Mouse (Mus musculus) midbrain, embryonic 12.5 days (tissue): ENCODE measurements around the gene 1110002E22Rik. TPM values are rescaled to one million over a fixed set of nuclear protein-coding genes. Genes with fewer than 3 reads are reported as not detected.

Source experiments
- ATAC-seq: fragments of 200-750 bp; cut with Nextera tagmentation; 2 replicates; pipeline ENCODE4 v1.8.0; 2017; ENCODE audit warnings: low read depth, moderate TSS enrichment, moderate library complexity; ENCODE audit not compliant: low FRiP score
- H3K27ac ChIP-seq: fragments of 300-500 bp; sonication (generic); replicated peaks from 2 replicates; pipeline ENCODE4 v1.5.1; 2016; ENCODE audit warnings: mild to moderate bottlenecking
- H3K27me3 ChIP-seq: fragments of 300-500 bp; sonication (generic); 2 replicates; pipeline ENCODE4 v1.6.1; 2016; ENCODE audit warnings: mild to moderate bottlenecking
- H3K36me3 ChIP-seq: fragments of 300-500 bp; sonication (generic); 2 replicates; pipeline ENCODE4 v1.6.1; 2016
- H3K4me1 ChIP-seq: fragments of 300-500 bp; sonication (generic); 2 replicates; pipeline ENCODE4 v1.6.1; 2016
- H3K4me2 ChIP-seq: fragments of 300-500 bp; sonication (generic); replicated peaks from 2 replicates; pipeline ENCODE4 v1.6.1; 2016; ENCODE audit warnings: mild to moderate bottlenecking, moderate library complexity
- H3K4me3 ChIP-seq: fragments of 300-500 bp; sonication (generic); 2 replicates; pipeline ENCODE4 v1.5.1; 2016; ENCODE audit warnings: mild to moderate bottlenecking
- H3K9ac ChIP-seq: fragments of 300-500 bp; sonication (generic); replicated peaks from 2 replicates; pipeline ENCODE4 v1.6.1; 2016; ENCODE audit warnings: mild to moderate bottlenecking, moderate library complexity
- H3K9me3 ChIP-seq: fragments of 300-500 bp; sonication (generic); 2 replicates; pipeline ENCODE4 v1.6.1; 2016; ENCODE audit warnings: mild to moderate bottlenecking
- WGBS: fragments of 180-500 bp; shearing (Covaris S2); methylation state at CpG from one replicate; pipeline ENCODE4 v1.1.7; 2016; 5-methylcytosine and 5-hydroxymethylcytosine counted together
- polyA plus RNA-seq: library from polyadenylated mRNA; unstranded; fragments of >200 nt; fragmentation: Nextera tagmentation; extraction: Ambion mirVana; gene quantifications from 2 replicates; pipeline ENCODE4 v1.2.1, GENCODE M21; 2016

The 1110002E22Rik gene
- polyA plus RNA-seq, 1 experiment from 2014 or later, result 0.05 TPM

- H3K27me3 ChIP-seq, result no peaks in the 10 kb centered on the region
- H3K4me1 ChIP-seq, result no peaks in the 10 kb centered on the region
- no peak overlapping the region for H3K9ac ChIP-seq
- no peak overlapping the region for H3K27ac ChIP-seq
- no peak for ATAC-seq
- 86% methylated on average over 7 of the region's 7 CpGs for WGBS
- no peaks in the 10 kb centered on the region for H3K9me3 ChIP-seq
- no peaks in the 10 kb centered on the region for H3K36me3 ChIP-seq
- no peak overlapping the region for H3K4me2 ChIP-seq
- H3K4me3 ChIP-seq, result no peak overlapping the region
These were observed 21.5 kb upstream of the 1110002E22Rik start for GRCm38 (mm10) chr3:138043316-138043715.

- Histone ChIP-seq H3K9me3 (no peaks in the 10 kb centered on the region), H3K9ac (no peak overlapping the region), H3K4me2 (no peak overlapping the region), H3K27ac (no peak overlapping the region), H3K4me1 (0 out of 2 replicates have a peak, but pooled peaks cover 2% of the 10 kb centered on the region), H3K36me3 (no peaks in the 10 kb centered on the region), H3K4me3 (no peak overlapping the region), H3K27me3 (no peaks in the 10 kb centered on the region)
- no peak for ATAC-seq
- 86% methylated on average over 6 of the region's 6 CpGs for WGBS
These were observed 15.3 kb upstream of the 1110002E22Rik start for GRCm38 (mm10) chr3:138049555-138049954.

GRCm38 (mm10) chr3:138050772-138051171, 14.1 kb upstream of the 1110002E22Rik start:
- WGBS, result 91% methylated on average over 11 of the region's 11 CpGs
- ATAC-seq, result no peak

GRCm38 (mm10) chr3:138051431-138051830, 13.4 kb upstream of the 1110002E22Rik start:
- no peaks in the 10 kb centered on the region for H3K9me3 ChIP-seq
- no peak overlapping the region for H3K4me2 ChIP-seq
- no peak overlapping the region for H3K9ac ChIP-seq
- H3K27me3 ChIP-seq, result no peaks in the 10 kb centered on the region
- H3K36me3 ChIP-seq, result no peaks in the 10 kb centered on the region
- no peak overlapping the region for H3K27ac ChIP-seq
- 0 out of 2 replicates have a peak, but pooled peaks cover 2% of the 10 kb centered on the region for H3K4me1 ChIP-seq
- H3K4me3 ChIP-seq, result no peak overlapping the region
- no peak for ATAC-seq
- WGBS, result 79% methylated on average over 3 of the region's 3 CpGs

More at GRCm38 (mm10) chr3:138050772-138051171, 14.1 kb upstream of the 1110002E22Rik start:
- Histone ChIP-seq H3K36me3 (no peaks in the 10 kb centered on the region), H3K27me3 (no peaks in the 10 kb centered on the region), H3K4me3 (no peak overlapping the region), H3K9ac (no peak overlapping the region), H3K4me1 (0 out of 2 replicates have a peak, but pooled peaks cover 2% of the 10 kb centered on the region), H3K9me3 (no peaks in the 10 kb centered on the region), H3K27ac (no peak overlapping the region), H3K4me2 (no peak overlapping the region)

- WGBS, result 56% methylated on average over 4 of the region's 4 CpGs
- no peak overlapping the region for H3K9ac ChIP-seq
- no peak for ATAC-seq
- 0 out of 2 replicates have a peak, but pooled peaks cover 2% of the 10 kb centered on the region for H3K4me1 ChIP-seq
- H3K27me3 ChIP-seq, result no peaks in the 10 kb centered on the region
- H3K27ac ChIP-seq, result no peak overlapping the region
- no peak overlapping the region for H3K4me2 ChIP-seq
- no peaks in the 10 kb centered on the region for H3K36me3 ChIP-seq
- no peak overlapping the region for H3K4me3 ChIP-seq
- no peaks in the 10 kb centered on the region for H3K9me3 ChIP-seq
These were observed 10.9 kb upstream of the 1110002E22Rik start for GRCm38 (mm10) chr3:138053969-138054368.

GRCm38 (mm10) chr3:138056976-138057375, 7.9 kb upstream of the 1110002E22Rik start:
- H3K4me2 ChIP-seq, result no peak overlapping the region
- ATAC-seq, result no peak
- no peaks in the 10 kb centered on the region for H3K36me3 ChIP-seq
- no peak overlapping the region for H3K9ac ChIP-seq
- no peaks in the 10 kb centered on the region for H3K9me3 ChIP-seq
- no peak overlapping the region for H3K4me3 ChIP-seq
- no peak overlapping the region for H3K27ac ChIP-seq
- 0 out of 2 replicates have a peak, but pooled peaks cover 2% of the 10 kb centered on the region for H3K4me1 ChIP-seq
- H3K27me3 ChIP-seq, result no peaks in the 10 kb centered on the region
- 59% methylated on average over 7 of the region's 7 CpGs for WGBS

GRCm38 (mm10) chr3:138058226-138058625, 6.6 kb upstream of the 1110002E22Rik start:
- Histone ChIP-seq H3K9me3 (no peaks in the 10 kb centered on the region), H3K4me2 (no peak overlapping the region), H3K36me3 (no peaks in the 10 kb centered on the region), H3K4me1 (0 out of 2 replicates have a peak, but pooled peaks cover 2% of the 10 kb centered on the region), H3K27ac (no peak overlapping the region), H3K27me3 (no peaks in the 10 kb centered on the region), H3K4me3 (no peak overlapping the region), H3K9ac (no peak overlapping the region)
- no peak for ATAC-seq
- WGBS, result 50% methylated on average over 4 of the region's 4 CpGs

- Histone ChIP-seq H3K36me3 (no peaks in the 10 kb centered on the region), H3K9ac (no peak overlapping the region), H3K9me3 (no peaks in the 10 kb centered on the region), H3K4me3 (no peak overlapping the region), H3K27me3 (no peaks in the 10 kb centered on the region), H3K4me1 (0 out of 2 replicates have a peak, but pooled peaks cover 3% of the 10 kb centered on the region), H3K4me2 (no peak overlapping the region), H3K27ac (no peak overlapping the region)
- WGBS, result 95% methylated on average over 7 of the region's 7 CpGs
- no peak for ATAC-seq
These were observed 4.4 kb upstream of the 1110002E22Rik start for GRCm38 (mm10) chr3:138060429-138060828.

GRCm38 (mm10) chr3:138061205-138061911, 3.5 kb upstream of the 1110002E22Rik start:
- WGBS, result 88% methylated on average over 9 of the region's 9 CpGs

GRCm38 (mm10) chr3:138062673-138063072, 2.2 kb upstream of the 1110002E22Rik start:
- Histone ChIP-seq H3K27me3 (no peaks in the 10 kb centered on the region), H3K27ac (no peak overlapping the region), H3K9ac (no peak overlapping the region), H3K36me3 (no peaks in the 10 kb centered on the region), H3K4me2 (no peak overlapping the region), H3K4me3 (no peak overlapping the region), H3K4me1 (peaks cover 10% of the 10 kb centered on the region; the same call in 1 of the 2 replicates), H3K9me3 (no peaks in the 10 kb centered on the region)
- no peak for ATAC-seq
- 90% methylated on average over 4 of the region's 4 CpGs for WGBS

More at GRCm38 (mm10) chr3:138061205-138061911, 3.5 kb upstream of the 1110002E22Rik start:
- Histone ChIP-seq H3K9ac (no peak overlapping the region), H3K27ac (no peak overlapping the region), H3K4me2 (no peak overlapping the region), H3K27me3 (no peaks in the 10 kb centered on the region), H3K4me1 (0 out of 2 replicates have a peak, but pooled peaks cover 6% of the 10 kb centered on the region), H3K9me3 (no peaks in the 10 kb centered on the region), H3K4me3 (no peak overlapping the region), H3K36me3 (no peaks in the 10 kb centered on the region)
- ATAC-seq, result no peak

- WGBS, result 73% methylated on average over 14 of the region's 14 CpGs
These were observed 1.0 kb upstream of the 1110002E22Rik start for GRCm38 (mm10) chr3:138063731-138064329.

GRCm38 (mm10) chr3:138065930-138066329, 1.1 kb downstream of the 1110002E22Rik start:
- peaks cover 15% of the 10 kb centered on the region; the same call in 1 of the 2 replicates for H3K4me1 ChIP-seq
- no peak overlapping the region for H3K9ac ChIP-seq
- H3K4me3 ChIP-seq, result no peak overlapping the region
- ATAC-seq, result no peak
- H3K4me2 ChIP-seq, result no peak overlapping the region
- WGBS, result 92% methylated on average over 16 of the region's 16 CpGs
- H3K27me3 ChIP-seq, result peaks cover 10% of the 10 kb centered on the region; the same call in 1 of the 2 replicates
- H3K36me3 ChIP-seq, result no peaks in the 10 kb centered on the region
- H3K27ac ChIP-seq, result no peak overlapping the region
- H3K9me3 ChIP-seq, result no peaks in the 10 kb centered on the region

More at GRCm38 (mm10) chr3:138063731-138064329, 1.0 kb upstream of the 1110002E22Rik start:
- H3K4me3 ChIP-seq, result no peak overlapping the region
- H3K4me2 ChIP-seq, result no peak overlapping the region
- peaks cover 10% of the 10 kb centered on the region; the same call in 1 of the 2 replicates for H3K4me1 ChIP-seq
- H3K27me3 ChIP-seq, result no peaks in the 10 kb centered on the region
- no peaks in the 10 kb centered on the region for H3K36me3 ChIP-seq
- no peak overlapping the region for H3K27ac ChIP-seq
- H3K9ac ChIP-seq, result no peak overlapping the region
- H3K9me3 ChIP-seq, result no peaks in the 10 kb centered on the region
- no peak for ATAC-seq
